Mouse (Mus musculus) bone marrow, adult 2 months (tissue): ENCODE data around the gene Fa2h.

ENCODE experiments used
- CTCF ChIP-seq: fragments of 200-500 bp; IDR thresholded peaks from 2 replicates; pipeline ENCODE4 v1.5.1; 2011; ENCODE audit warnings: low read length, control low read depth; ENCODE audit not compliant: control insufficient read depth, insufficient read depth
- POLR2A ChIP-seq: fragments of 200-500 bp; IDR thresholded peaks from 2 replicates; pipeline ENCODE4 v1.6.1; 2011; ENCODE audit warnings: low read depth, mild to moderate bottlenecking, control low read depth, low read length, borderline replicate concordance; ENCODE audit not compliant: control insufficient read depth

GRCm38 (mm10) chr8:111369711-111370110 lies 23.9 kb downstream of the Fa2h start:
- no peak for TF ChIP-seq POLR2A
- no peak for TF ChIP-seq CTCF
